Mouse (Mus musculus): ENCODE data around the gene Dleu7. TPM values are rescaled to one million over a fixed set of nuclear protein-coding genes. Genes with fewer than 3 reads are reported as not detected.

Dleu7 gene
- polyA plus RNA-seq, 1 experiment from 2014 or later, result 0.42 TPM

DNA sequence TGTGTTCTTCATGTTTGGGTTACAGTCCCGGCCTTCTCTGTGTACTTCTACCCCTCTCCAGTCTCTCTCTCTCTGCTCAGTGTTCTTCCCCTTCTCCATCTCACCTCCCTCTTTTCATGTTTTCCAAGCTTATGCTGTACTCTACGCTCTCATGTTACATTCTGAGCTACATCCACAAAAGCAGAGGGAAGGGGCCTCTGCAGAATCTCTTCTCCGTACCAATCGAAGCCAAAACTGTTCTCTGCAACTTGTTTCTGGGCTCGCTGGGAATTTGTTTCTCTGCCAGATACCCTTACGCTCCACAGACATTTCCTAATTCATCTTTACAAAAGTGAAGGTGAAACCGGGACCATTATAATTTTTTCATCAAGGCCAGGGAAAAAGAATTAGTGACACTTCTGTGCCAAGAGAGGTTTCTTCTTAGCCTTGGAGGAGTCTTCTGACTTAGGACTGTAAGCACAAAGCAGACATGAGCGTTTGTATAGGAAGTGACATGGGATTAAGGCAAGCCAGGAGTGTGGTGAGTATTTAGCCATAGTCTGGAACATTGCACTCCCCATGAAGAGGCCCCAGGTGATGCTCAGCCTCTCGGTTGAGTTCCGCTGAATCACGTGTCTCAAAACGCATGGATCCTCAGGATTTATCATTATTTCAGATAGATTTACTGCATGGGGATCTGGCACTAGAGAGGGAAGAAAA, 22.0 kb downstream of the Dleu7 start:
- Histone ChIP-seq H3K36me3 (no peaks in the 10 kb centered on the region), H3K4me1 (no peaks in the 10 kb centered on the region), H3K9me3 (replicated peaks) (no peaks in the 10 kb centered on the region), H3K4me2 (no peak overlapping the region), H3K4me3 (no peak overlapping the region), H3K9ac (no peak overlapping the region), H3K27ac (no peak overlapping the region), H3K27me3 (replicated peaks) (no peaks in the 10 kb centered on the region)
- no peak for ATAC-seq
- 75% methylated on average over 12 of the region's 12 CpGs for WGBS (ENCODE audit: insufficient replicate concordance)

DNA sequence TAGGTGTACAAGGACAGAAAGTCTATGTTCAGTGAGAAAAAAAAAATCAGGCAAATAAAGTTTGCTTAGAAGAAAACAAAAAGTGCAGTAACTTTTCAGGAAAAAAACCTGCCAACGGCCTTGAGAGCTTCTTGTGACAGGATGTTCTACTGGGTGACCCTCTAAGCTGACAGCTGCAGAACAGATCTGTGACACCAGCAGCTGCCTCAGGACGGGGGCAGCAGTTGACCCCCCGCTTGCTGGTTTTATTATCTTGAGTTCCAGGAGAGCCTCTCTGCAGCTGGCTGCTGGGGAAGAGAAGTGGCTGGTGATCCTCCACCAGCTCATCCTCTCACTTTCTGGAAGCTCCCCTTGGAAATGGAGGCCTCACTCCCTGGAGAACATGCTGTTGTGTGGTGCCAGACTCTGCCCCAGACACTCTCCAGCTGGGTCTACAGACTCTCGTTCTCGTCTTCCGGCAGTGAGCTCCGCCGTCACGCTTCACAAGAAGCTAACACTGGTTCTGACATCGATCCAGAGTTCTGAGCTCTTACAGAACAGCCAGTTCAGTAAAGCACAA, 33.8 kb downstream of the Dleu7 start:
- no peaks in the 10 kb centered on the region for H3K9me3 ChIP-seq (replicated peaks)
- no peak overlapping the region for H3K27ac ChIP-seq
- H3K4me1 ChIP-seq, result peaks cover 19% of the 10 kb centered on the region; the same call in 1 of the 2 replicates
- no peaks in the 10 kb centered on the region for H3K27me3 ChIP-seq (replicated peaks)
- H3K4me2 ChIP-seq, result no peak overlapping the region
- no peak overlapping the region for H3K9ac ChIP-seq
- no peaks in the 10 kb centered on the region for H3K36me3 ChIP-seq
- no peak for ATAC-seq
- H3K4me3 ChIP-seq, result no peak overlapping the region
- 53% methylated on average over 10 of the region's 10 CpGs for WGBS (ENCODE audit: insufficient replicate concordance)

DNA sequence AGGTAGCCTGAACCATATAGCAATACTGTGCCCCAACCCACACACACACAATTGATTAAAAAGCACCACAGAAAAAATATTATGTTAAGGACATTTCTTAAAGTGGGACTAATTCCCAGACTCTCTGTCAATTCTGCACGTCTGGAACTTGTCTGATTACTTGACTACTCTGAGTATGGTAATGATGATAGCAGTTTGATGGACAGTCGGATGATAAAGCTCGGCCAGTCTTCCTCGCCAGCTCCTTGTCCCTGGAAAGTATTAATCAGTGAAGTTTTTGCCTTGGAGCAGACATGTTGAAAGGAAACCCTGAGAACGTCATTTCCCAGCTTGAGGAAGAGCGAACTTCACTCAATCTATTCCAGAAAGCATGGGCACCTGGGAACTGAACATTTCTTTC, 34.7 kb downstream of the Dleu7 start:
- Histone ChIP-seq H3K4me2 (no peak overlapping the region), H3K27ac (no peak overlapping the region), H3K4me1 (peaks cover 19% of the 10 kb centered on the region; the same call in 1 of the 2 replicates), H3K4me3 (no peak overlapping the region), H3K36me3 (no peaks in the 10 kb centered on the region), H3K9ac (no peak overlapping the region), H3K9me3 (replicated peaks) (no peaks in the 10 kb centered on the region), H3K27me3 (replicated peaks) (no peaks in the 10 kb centered on the region)
- 29% methylated on average over 6 of the region's 6 CpGs for WGBS (ENCODE audit: insufficient replicate concordance)
- no peak for ATAC-seq

DNA sequence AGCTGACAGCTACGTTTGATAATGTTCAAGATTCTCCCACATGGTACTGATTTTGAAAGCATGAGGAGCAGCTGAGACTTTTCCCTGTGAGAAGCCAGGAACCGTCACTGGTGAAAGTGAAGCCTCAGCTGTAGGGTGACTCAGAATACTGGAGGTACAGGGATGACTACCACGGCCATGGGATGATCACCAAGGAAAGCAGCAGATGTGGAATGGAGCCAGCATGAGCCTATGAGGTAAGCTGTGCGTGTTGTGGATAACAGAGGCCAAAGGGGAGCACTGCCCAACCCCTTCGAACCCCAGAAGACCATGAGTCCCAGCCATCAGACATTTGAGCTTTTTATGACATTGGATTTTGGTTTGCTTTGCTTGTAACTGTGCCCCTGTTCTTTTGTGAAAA, 36.8 kb downstream of the Dleu7 start:
- no peak for ATAC-seq

DNA sequence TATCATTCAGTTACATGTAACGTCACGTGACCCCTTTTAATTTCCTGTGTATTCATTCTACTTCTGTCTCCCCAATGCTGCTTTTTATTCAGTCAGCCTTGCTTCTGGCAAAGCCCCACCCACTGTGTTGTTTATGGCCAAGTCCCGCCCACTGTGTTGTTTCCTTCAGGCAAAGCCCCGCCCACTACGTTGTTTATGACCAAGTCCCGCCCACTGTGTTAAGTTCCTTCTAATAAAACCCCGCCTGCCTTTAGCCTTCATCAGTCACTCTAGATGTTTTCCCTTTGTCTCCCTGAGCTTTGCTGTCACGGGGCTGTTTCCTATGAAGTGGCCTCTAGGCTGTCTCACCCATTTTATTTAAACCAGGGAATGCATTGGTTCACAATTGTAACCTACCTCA, 38.5 kb downstream of the Dleu7 start:
- Histone ChIP-seq H3K4me3 (no peak overlapping the region), H3K4me2 (no peak overlapping the region), H3K27me3 (replicated peaks) (no peaks in the 10 kb centered on the region), H3K36me3 (no peaks in the 10 kb centered on the region), H3K4me1 (peaks cover 19% of the 10 kb centered on the region; the same call in 1 of the 2 replicates), H3K27ac (no peak overlapping the region), H3K9me3 (replicated peaks) (no peaks in the 10 kb centered on the region), H3K9ac (no peak overlapping the region)
- 49% methylated on average over 8 of the region's 8 CpGs for WGBS (ENCODE audit: insufficient replicate concordance)
- no peak for ATAC-seq

More for the DNA sequence above, 36.8 kb downstream of the Dleu7 start:
- Histone ChIP-seq H3K4me1 (peaks cover 19% of the 10 kb centered on the region; the same call in 1 of the 2 replicates), H3K36me3 (no peaks in the 10 kb centered on the region), H3K4me3 (no peak overlapping the region), H3K27ac (no peak overlapping the region), H3K9me3 (replicated peaks) (no peaks in the 10 kb centered on the region), H3K27me3 (replicated peaks) (no peaks in the 10 kb centered on the region), H3K9ac (no peak overlapping the region), H3K4me2 (no peak overlapping the region)
- WGBS (ENCODE audit: insufficient replicate concordance), result 64% methylated on average over 5 of the region's 5 CpGs

DNA sequence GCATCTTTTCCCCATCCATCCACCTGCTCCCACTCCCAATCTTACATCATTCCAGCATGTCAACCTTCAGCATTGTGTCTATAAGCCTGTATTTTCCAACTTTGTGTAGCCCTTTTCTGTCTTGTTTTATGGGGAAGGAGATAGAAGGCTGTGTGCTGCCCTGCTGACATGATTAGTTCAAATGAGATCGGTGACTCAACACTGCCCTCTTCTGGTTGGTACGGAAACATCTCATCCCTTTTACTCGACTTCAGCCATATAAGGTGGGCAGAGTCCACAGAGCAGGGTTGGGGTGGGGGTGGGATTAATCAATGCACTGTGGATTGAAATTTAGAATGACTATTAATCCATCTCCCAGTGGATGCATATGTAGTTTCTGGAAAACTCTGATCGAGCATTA, 40.8 kb downstream of the Dleu7 start:
- H3K9me3 ChIP-seq (replicated peaks), result no peaks in the 10 kb centered on the region
- WGBS (ENCODE audit: insufficient replicate concordance), result 7% methylated on average over 4 of the region's 4 CpGs
- no peak overlapping the region for H3K4me2 ChIP-seq
- ATAC-seq, result no peak; the same call in 1 of the 2 replicates
- no peak overlapping the region for H3K4me3 ChIP-seq
- no peaks in the 10 kb centered on the region for H3K27me3 ChIP-seq (replicated peaks)
- H3K4me1 ChIP-seq, result peaks cover 3% of the 10 kb centered on the region; the same call in 1 of the 2 replicates
- H3K36me3 ChIP-seq, result no peaks in the 10 kb centered on the region
- no peak overlapping the region for H3K27ac ChIP-seq
- H3K9ac ChIP-seq, result no peak overlapping the region

DNA sequence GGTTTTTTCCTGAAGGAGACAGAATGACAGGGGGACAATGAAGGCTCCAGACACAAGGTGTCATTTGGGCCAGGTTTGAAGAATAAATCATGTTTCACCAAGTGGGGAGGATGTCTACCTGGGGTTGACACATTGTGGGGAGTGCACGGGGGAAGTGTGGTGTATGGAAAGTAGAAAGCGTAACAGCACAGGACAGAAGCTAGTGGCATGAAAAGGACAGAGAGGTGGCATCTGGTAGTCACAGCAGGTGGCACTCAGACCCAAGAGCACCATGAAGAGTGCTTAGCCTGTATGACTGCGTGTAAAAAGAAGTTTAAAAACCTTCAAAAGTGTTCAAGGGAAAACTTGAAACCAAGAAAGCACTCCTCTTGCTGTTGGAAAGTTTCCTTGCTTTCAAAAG, 42.8 kb downstream of the Dleu7 start:
- no peak overlapping the region for H3K27ac ChIP-seq
- no peak overlapping the region for H3K4me3 ChIP-seq
- WGBS (ENCODE audit: insufficient replicate concordance), result 68% methylated on average over 3 of the region's 3 CpGs
- H3K36me3 ChIP-seq, result no peaks in the 10 kb centered on the region
- H3K4me2 ChIP-seq, result no peak overlapping the region
- no peaks in the 10 kb centered on the region for H3K9me3 ChIP-seq (replicated peaks)
- H3K4me1 ChIP-seq, result peaks cover 3% of the 10 kb centered on the region; the same call in 1 of the 2 replicates
- no peaks in the 10 kb centered on the region for H3K27me3 ChIP-seq (replicated peaks)
- ATAC-seq, result no peak
- H3K9ac ChIP-seq, result no peak overlapping the region

DNA sequence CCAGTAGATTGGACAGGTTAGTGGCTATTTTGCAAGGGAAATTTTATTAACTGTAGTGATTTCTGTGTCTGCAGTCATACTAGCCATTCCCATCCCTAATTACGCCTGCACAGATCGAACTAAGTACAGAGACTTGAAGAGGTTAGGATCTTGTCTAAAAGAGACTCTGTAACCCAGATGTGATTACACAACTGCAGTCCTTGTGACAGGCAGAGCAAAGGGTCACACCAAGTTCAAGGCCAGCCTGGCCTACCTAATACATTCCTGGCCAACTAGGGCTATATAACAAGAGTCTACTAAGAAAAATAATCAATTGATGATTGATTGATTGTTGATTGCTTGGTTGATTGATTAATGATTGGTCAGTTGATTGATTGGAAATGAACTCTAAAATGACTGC, 43.6 kb downstream of the Dleu7 start:
- no peaks in the 10 kb centered on the region for H3K9me3 ChIP-seq (replicated peaks)
- H3K27ac ChIP-seq, result no peak overlapping the region
- peaks cover under 1% of the 10 kb centered on the region; the same call in 1 of the 2 replicates for H3K4me1 ChIP-seq
- no peak overlapping the region for H3K4me3 ChIP-seq
- no peak overlapping the region for H3K9ac ChIP-seq
- no peak overlapping the region for H3K4me2 ChIP-seq
- ATAC-seq, result no peak
- H3K36me3 ChIP-seq, result no peaks in the 10 kb centered on the region
- WGBS (ENCODE audit: insufficient replicate concordance), result 77% methylated on average over 2 of the region's 2 CpGs
- no peaks in the 10 kb centered on the region for H3K27me3 ChIP-seq (replicated peaks)

DNA sequence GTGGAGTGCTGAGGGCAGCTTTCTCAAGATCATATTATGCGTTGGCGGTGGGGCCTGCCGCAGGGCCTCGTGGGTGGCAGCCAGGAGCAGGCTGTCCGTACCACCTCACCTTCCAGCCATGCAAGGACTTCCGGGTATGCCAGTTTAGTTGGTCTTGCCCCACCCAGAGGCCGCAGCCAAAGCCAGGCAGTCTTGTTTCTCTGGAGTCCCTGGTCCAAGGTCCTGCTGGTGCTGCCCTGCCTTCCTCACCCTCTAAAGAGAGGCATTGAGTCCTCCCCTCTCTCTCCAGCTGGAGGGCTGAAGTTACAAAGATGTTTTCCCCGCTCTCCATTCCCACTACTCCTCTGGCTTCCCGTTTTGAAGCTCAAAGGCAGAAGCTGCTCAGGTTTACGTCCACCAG, 44.1 kb downstream of the Dleu7 start:
- Histone ChIP-seq H3K27ac (no peak overlapping the region), H3K27me3 (replicated peaks) (no peaks in the 10 kb centered on the region), H3K4me3 (no peak overlapping the region), H3K9ac (no peak overlapping the region), H3K9me3 (replicated peaks) (no peaks in the 10 kb centered on the region), H3K36me3 (no peaks in the 10 kb centered on the region), H3K4me1 (no peaks in the 10 kb centered on the region), H3K4me2 (no peak overlapping the region)
- WGBS (ENCODE audit: insufficient replicate concordance), result 72% methylated on average over 10 of the region's 10 CpGs
- no peak for ATAC-seq

DNA sequence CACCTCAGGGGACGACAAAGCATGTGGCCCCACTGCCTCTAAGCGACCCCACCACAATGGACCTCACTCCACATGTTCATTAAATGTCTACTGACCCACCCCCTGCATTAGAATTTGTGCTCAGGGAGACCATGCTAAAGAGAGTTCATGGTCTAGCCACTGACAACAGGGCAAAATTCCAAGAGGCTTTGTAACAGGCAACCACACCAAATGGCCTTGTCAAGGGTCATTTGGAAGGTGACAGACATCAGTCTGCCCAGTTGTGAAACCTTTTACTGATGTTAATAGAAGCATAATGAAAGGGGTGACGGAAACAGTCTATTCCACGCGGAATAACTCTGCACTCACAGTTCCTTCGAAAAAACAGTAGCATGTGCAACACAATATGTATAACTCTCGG, 44.5 kb downstream of the Dleu7 start:
- WGBS (ENCODE audit: insufficient replicate concordance), result 74% methylated on average over 7 of the region's 7 CpGs
- Histone ChIP-seq H3K9ac (no peak overlapping the region), H3K9me3 (replicated peaks) (no peaks in the 10 kb centered on the region), H3K27me3 (replicated peaks) (no peaks in the 10 kb centered on the region), H3K4me1 (no peaks in the 10 kb centered on the region), H3K4me2 (no peak overlapping the region), H3K36me3 (no peaks in the 10 kb centered on the region), H3K4me3 (no peak overlapping the region), H3K27ac (no peak overlapping the region)
- no peak for ATAC-seq

DNA sequence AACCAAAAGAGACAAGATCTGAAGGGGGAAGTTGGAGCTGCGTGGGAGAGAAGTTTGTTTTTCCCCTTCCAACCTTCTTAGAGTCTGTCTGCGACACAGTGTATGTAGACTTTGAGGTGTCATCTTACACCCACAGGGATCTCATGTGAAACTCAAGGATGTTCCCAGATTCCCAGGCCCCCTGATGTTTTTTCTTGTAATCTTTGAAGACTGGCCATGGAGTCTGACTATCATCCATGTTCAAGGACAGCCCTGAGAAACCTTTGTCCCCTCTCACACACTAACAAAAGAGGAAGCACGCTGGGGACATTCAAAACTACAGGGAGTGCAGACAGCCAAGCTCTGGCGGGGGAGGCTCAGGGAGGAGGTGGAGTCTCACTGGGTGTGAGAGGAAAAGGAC, 47.3 kb downstream of the Dleu7 start:
- no peak for ATAC-seq
- Histone ChIP-seq H3K9me3 (replicated peaks) (no peaks in the 10 kb centered on the region), H3K27me3 (replicated peaks) (no peaks in the 10 kb centered on the region), H3K27ac (no peak overlapping the region), H3K4me2 (no peak overlapping the region), H3K9ac (no peak overlapping the region), H3K36me3 (no peaks in the 10 kb centered on the region), H3K4me3 (no peak overlapping the region), H3K4me1 (no peaks in the 10 kb centered on the region)
- 14% methylated on average over 4 of the region's 4 CpGs for WGBS (ENCODE audit: insufficient replicate concordance)

DNA sequence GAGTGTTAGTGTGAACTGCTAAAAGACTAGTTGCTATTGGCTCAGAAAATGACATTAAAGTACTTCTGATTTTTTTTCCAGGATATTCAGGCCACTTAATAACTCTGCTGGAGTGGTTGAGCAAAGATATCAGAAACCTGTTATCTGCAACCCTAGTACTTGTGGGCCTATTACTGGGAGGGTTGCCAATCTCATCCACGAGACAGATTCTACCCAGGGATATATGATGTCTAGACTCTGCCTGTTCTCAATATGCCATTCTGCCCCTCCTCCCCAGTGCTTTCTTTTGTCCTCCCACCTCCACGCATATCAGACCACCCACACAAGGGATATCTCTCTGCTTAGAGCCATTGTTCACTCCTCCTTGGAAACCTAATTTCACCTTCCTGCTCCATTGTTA, 49.3 kb downstream of the Dleu7 start:
- Histone ChIP-seq H3K4me3 (no peak overlapping the region), H3K9ac (no peak overlapping the region), H3K9me3 (replicated peaks) (no peaks in the 10 kb centered on the region), H3K4me1 (no peaks in the 10 kb centered on the region), H3K27me3 (replicated peaks) (no peaks in the 10 kb centered on the region), H3K4me2 (no peak overlapping the region), H3K27ac (no peak overlapping the region), H3K36me3 (no peaks in the 10 kb centered on the region)
- no peak for ATAC-seq
- WGBS (ENCODE audit: insufficient replicate concordance), result 56% methylated on average over 2 of the region's 2 CpGs

DNA sequence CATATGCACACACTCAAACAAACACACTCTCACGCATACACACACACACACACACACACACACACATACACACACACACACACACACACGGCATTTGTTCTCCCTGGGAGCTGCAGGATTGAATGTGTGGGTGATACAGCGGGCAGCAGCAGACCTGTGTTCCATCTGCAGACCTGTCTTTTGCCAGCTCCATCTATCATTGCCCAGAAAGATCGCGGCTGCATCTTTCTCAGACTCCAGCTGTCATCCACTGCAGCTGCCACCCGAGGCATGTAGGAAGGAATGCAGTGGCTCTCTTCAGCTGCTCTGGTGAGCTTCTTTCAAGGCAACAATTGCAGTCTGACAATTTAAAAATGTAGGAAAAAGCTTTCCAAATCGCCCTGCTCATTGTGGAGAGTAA, 56.9 kb downstream of the Dleu7 start:
- Histone ChIP-seq H3K4me1 (no peaks in the 10 kb centered on the region), H3K9ac (no peak overlapping the region), H3K4me2 (no peak overlapping the region), H3K9me3 (replicated peaks) (no peaks in the 10 kb centered on the region), H3K36me3 (no peaks in the 10 kb centered on the region), H3K4me3 (no peak overlapping the region), H3K27ac (no peak overlapping the region), H3K27me3 (replicated peaks) (no peaks in the 10 kb centered on the region)
- no peak for ATAC-seq
- 68% methylated on average over 7 of the region's 7 CpGs for WGBS (ENCODE audit: insufficient replicate concordance)
